Mouse (Mus musculus) forebrain, embryonic 10.5 days (tissue): Measurements from ENCODE around the gene Dtymk. TPM values are rescaled to one million over a fixed set of nuclear protein-coding genes. Genes with fewer than 3 reads are reported as not detected.
A peak's percentile ranks its signal among the peaks of the same experiment; 100 is the strongest.

ENCODE experiments used
- DNase-seq: peaks from one replicate; pipeline ENCODE4 v3.0.0-alpha.2; 2017; ENCODE audit warnings: low spot score; ENCODE audit errors: extremely low spot score
- H3K27ac ChIP-seq: fragments of 300-500 bp; sonication (generic); 2 replicates; pipeline ENCODE4 v1.5.1; 2016; ENCODE audit warnings: mild to moderate bottlenecking
- H3K27me3 ChIP-seq: fragments of 300-500 bp; sonication (generic); 2 replicates; pipeline ENCODE4 v1.6.1; 2016; ENCODE audit warnings: mild to moderate bottlenecking; ENCODE audit not compliant: poor library complexity, severe bottlenecking
- H3K36me3 ChIP-seq: fragments of 300-500 bp; sonication (generic); replicated peaks from 2 replicates; pipeline ENCODE4 v1.6.1; 2016; ENCODE audit warnings: mild to moderate bottlenecking, moderate library complexity
- H3K4me1 ChIP-seq: fragments of 300-500 bp; sonication (generic); 2 replicates; pipeline ENCODE4 v1.6.1; 2016
- H3K4me3 ChIP-seq: fragments of 300-500 bp; sonication (generic); 2 replicates; pipeline ENCODE4 v1.5.1; 2016; ENCODE audit warnings: mild to moderate bottlenecking, moderate library complexity
- H3K9me3 ChIP-seq: fragments of 300-500 bp; sonication (generic); 2 replicates; pipeline ENCODE4 v1.6.1; 2016; ENCODE audit warnings: mild to moderate bottlenecking, moderate library complexity
- WGBS: fragments of 180-500 bp; shearing (Covaris S2); methylation state at CpG from one replicate; pipeline ENCODE4 v1.1.7; 2016; 5-methylcytosine and 5-hydroxymethylcytosine counted together
- polyA plus RNA-seq: library from polyadenylated mRNA; unstranded; fragments of >200 nt; fragmentation: Nextera tagmentation; extraction: Ambion mirVana; gene quantifications from 2 replicates; pipeline ENCODE4 v1.2.1, GENCODE M21; 2016

Dtymk gene
- polyA plus RNA-seq, 1 experiment from 2014 or later, result 278 TPM

- WGBS, result under 1% methylated on average over 115 of the region's 121 CpGs
Measured at GRCm38 (mm10) chr1:93754573-93755290, 47.0 kb downstream of the Dtymk start, which contains the start of gene Thap4. Gene Thap4 (minus strand): TSS chr1:93754864.

GRCm38 (mm10) chr1:93753911-93754572 is 47.7 kb downstream of the Dtymk start:
- under 1% methylated on average over 59 of the region's 59 CpGs for WGBS
- H3K27ac ChIP-seq, result peak overlapping the region; percentile 94
- peaks cover 18% of the 10 kb centered on the region for H3K36me3 ChIP-seq
- DNase-seq, result peak; percentile 59
- no peaks in the 10 kb centered on the region for H3K9me3 ChIP-seq
- H3K4me1 ChIP-seq, result peaks cover 31% of the 10 kb centered on the region
- H3K27me3 ChIP-seq, result no peaks in the 10 kb centered on the region
- H3K4me3 ChIP-seq, result peak overlapping the region; percentile 95

More at GRCm38 (mm10) chr1:93754573-93755290, 47.0 kb downstream of the Dtymk start, which contains the start of gene Thap4:
- peak within 1 kb of the TSS; percentile 95 for H3K4me3 ChIP-seq
- DNase-seq, result peak; percentile 82
- no peaks in the 10 kb centered on the region for H3K27me3 ChIP-seq
- H3K4me1 ChIP-seq, result peaks cover 31% of the 10 kb centered on the region
- H3K27ac ChIP-seq, result peak within 1 kb of the TSS; percentile 94
- H3K36me3 ChIP-seq, result peaks cover 11% of the 10 kb centered on the region
- no peaks in the 10 kb centered on the region for H3K9me3 ChIP-seq

DNA sequence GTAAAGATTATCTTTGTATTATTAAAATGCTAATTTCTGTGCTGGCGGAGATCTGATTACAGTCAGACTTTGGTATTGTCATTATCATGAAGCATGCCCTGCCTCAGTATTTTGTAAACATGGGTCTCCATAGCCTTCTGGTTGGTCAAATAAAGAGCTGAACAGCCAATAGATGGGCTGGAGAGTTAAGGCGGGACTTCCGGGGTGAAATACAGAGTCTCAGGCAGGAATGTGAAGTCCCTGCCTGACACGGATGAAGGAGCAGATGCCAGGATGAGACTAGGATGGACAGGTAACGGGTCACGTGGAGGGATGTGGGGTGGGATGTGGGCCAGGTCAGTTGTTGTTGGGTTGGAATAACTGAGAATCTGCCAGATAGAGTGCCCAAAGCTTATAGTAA is 50.4 kb downstream of the Dtymk start, which contains the start of gene Atg4b:
Atg4b (plus strand) TSS at position 211 of the 400 bp plus-strand sequence.
- H3K9me3 ChIP-seq, result no peaks in the 10 kb centered on the region

GRCm38 (mm10) chr1:93748539-93748938 is 53.2 kb downstream of the Dtymk start:
- Histone ChIP-seq H3K4me1 (peaks cover 10% of the 10 kb centered on the region), H3K4me3 (no peak overlapping the region), H3K9me3 (no peaks in the 10 kb centered on the region), H3K27ac (no peak overlapping the region), H3K27me3 (no peaks in the 10 kb centered on the region), H3K36me3 (peaks cover 56% of the 10 kb centered on the region)
- WGBS, result 91% methylated on average over 1 of the region's 1 CpGs
- no peak for DNase-seq

More for the DNA sequence above, 50.4 kb downstream of the Dtymk start, which contains the start of gene Atg4b:
- no peak within 1 kb of the TSS for H3K4me3 ChIP-seq
- peaks cover 27% of the 10 kb centered on the region for H3K4me1 ChIP-seq
- no peak for DNase-seq
- peaks cover 34% of the 10 kb centered on the region for H3K36me3 ChIP-seq
- WGBS, result 82% methylated on average over 6 of the region's 6 CpGs
- H3K27me3 ChIP-seq, result no peaks in the 10 kb centered on the region
- no peak within 1 kb of the TSS for H3K27ac ChIP-seq

GRCm38 (mm10) chr1:93746179-93746578 is 55.6 kb downstream of the Dtymk start:
- Histone ChIP-seq H3K27ac (no peak overlapping the region), H3K36me3 (peaks cover 67% of the 10 kb centered on the region), H3K27me3 (no peaks in the 10 kb centered on the region), H3K4me1 (no peaks in the 10 kb centered on the region), H3K9me3 (no peaks in the 10 kb centered on the region), H3K4me3 (no peak overlapping the region)
- no peak for DNase-seq
- 85% methylated on average over 5 of the region's 5 CpGs for WGBS

- DNase-seq, result no peak
- Histone ChIP-seq H3K4me3 (no peak overlapping the region), H3K27me3 (no peaks in the 10 kb centered on the region), H3K9me3 (no peaks in the 10 kb centered on the region), H3K27ac (no peak overlapping the region), H3K4me1 (no peaks in the 10 kb centered on the region), H3K36me3 (peaks cover 38% of the 10 kb centered on the region)
Measured at GRCm38 (mm10) chr1:93742910-93743309, 58.8 kb downstream of the Dtymk start.

Other genes starting within 250 kb of the Dtymk start
- 156 and 166 TPM in 2 replicates for gene Stk25, start 143.3 kb downstream of the Dtymk start, polyA plus RNA-seq
- 50.9 and 55.3 TPM in 2 replicates for gene Bok, start 116.3 kb downstream of the Dtymk start, polyA plus RNA-seq
- gene Atg4b, start 50.4 kb downstream of the Dtymk start, polyA plus RNA-seq, result 82.4 and 90.2 TPM in 2 replicates
- 48.2 and 48.8 TPM in 2 replicates for gene Thap4, start 47.1 kb downstream of the Dtymk start, polyA plus RNA-seq
- gene Ing5, start 2.0 kb upstream of the Dtymk start, polyA plus RNA-seq, result 30.7 and 32.9 TPM in 2 replicates
- gene D2hgdh, start 23.0 kb upstream of the Dtymk start, polyA plus RNA-seq, result 13.3 and 16.0 TPM in 2 replicates
- not detected in 2 replicates for gene Gal3st2, start 59.4 kb upstream of the Dtymk start, polyA plus RNA-seq
- gene Gal3st2b, start 116.4 kb upstream of the Dtymk start, polyA plus RNA-seq, result not detected in 2 replicates
- gene Gal3st2c, start 188.6 kb upstream of the Dtymk start, polyA plus RNA-seq, result not detected in 2 replicates
- not detected in 2 replicates for gene Neu4, start 218.5 kb upstream of the Dtymk start, polyA plus RNA-seq